Mouse (Mus musculus): ENCODE data around the gene Pmvk. TPM values are rescaled to one million over a fixed set of nuclear protein-coding genes. Genes with fewer than 3 reads are reported as not detected.

The Pmvk gene
- polyA plus RNA-seq, 1 experiment from 2014 or later, result 117 TPM

DNA sequence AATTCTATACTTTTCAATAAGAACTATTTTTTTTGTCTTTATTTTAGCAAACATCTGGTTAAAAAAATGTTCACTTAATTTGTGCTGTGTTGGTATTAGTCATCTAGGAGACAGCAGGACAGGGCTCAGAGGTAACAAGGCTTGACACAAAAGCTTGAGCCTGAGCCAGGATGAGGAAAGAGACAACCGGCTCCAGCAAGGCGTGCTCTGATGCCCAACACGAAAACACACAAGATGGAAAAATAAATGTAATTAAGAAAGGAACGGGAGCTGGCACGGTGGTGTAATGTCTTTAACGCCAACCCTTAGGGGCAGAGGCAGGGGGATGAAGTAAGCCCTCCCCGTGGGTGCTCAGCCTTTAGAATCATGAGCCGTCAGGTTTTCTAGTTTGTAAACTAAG, 31.8 kb downstream of the Pmvk start:
- no peaks in the 10 kb centered on the region for H3K4me1 ChIP-seq (replicated peaks; ENCODE audit: control insufficient read depth, insufficient read depth, low read length)
- H3K9me3 ChIP-seq (ENCODE audit: control insufficient read depth, low read length), result no peaks in the 10 kb centered on the region
- H3K4me2 ChIP-seq (replicated peaks), result no peak overlapping the region
- DNase-seq (ENCODE audit: low spot score), result no peak
- no peak overlapping the region for H3K27ac ChIP-seq
- H3K9ac ChIP-seq, result no peak overlapping the region
- no peaks in the 10 kb centered on the region for H3K27me3 ChIP-seq (ENCODE audit: control insufficient read depth, insufficient read depth, low read length)
- 71% methylated on average over 8 of the region's 8 CpGs for WGBS
- H3K4me3 ChIP-seq (replicated peaks; ENCODE audit: low read length), result no peak overlapping the region
- no peaks in the 10 kb centered on the region for H3K36me3 ChIP-seq (replicated peaks; ENCODE audit: control insufficient read depth, insufficient read depth)
- ATAC-seq (ENCODE audit: low FRiP score), result no peak

DNA sequence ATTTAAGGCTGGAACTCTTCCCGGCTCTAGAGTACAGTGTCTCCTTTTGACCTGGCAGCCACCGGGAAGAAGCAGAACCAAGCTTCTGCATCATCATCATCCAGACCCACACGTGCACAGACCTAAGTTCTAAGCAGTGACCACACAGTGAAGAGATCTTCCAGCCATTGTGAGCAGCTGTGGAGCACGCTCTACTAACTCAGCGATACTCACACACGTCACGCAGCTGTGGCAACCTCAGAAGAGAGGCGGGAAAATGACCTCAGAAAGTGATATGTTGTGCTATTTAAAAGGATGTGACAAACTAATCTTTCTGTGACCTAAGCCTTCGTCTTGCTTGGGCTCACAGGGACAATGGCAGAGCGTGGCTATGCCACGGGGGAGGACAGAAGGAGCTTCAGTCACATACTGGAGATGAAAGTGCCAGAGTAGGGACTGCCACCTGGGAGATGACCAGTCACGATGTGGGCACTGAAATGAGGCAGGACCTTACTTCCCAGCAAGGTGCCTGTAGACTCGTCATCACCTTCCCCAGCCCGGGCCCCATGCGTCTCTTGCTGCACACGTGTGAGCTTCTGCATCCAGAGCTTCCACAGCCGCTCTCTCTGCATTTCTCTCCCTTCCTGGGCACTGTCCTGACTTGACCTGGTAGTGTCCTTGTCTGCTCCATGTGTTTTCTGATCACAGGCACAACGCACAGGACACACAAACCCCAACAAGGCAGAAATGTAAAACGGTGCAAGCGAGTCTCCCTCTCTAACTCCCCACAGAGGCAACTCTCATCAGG, 32.8 kb downstream of the Pmvk start:
- no peaks in the 10 kb centered on the region for H3K36me3 ChIP-seq (replicated peaks; ENCODE audit: control insufficient read depth, insufficient read depth)
- no peak overlapping the region for H3K9ac ChIP-seq
- no peaks in the 10 kb centered on the region for H3K4me1 ChIP-seq (replicated peaks; ENCODE audit: control insufficient read depth, insufficient read depth, low read length)
- ATAC-seq (ENCODE audit: low FRiP score), result no peak
- H3K9me3 ChIP-seq (ENCODE audit: control insufficient read depth, low read length), result no peaks in the 10 kb centered on the region
- H3K27me3 ChIP-seq (ENCODE audit: control insufficient read depth, insufficient read depth, low read length), result no peaks in the 10 kb centered on the region
- no peak overlapping the region for H3K4me3 ChIP-seq (replicated peaks; ENCODE audit: low read length)
- DNase-seq (ENCODE audit: low spot score), result no peak
- no peak overlapping the region for H3K27ac ChIP-seq
- H3K4me2 ChIP-seq (replicated peaks), result no peak overlapping the region
- 58% methylated on average over 20 of the region's 20 CpGs for WGBS

DNA sequence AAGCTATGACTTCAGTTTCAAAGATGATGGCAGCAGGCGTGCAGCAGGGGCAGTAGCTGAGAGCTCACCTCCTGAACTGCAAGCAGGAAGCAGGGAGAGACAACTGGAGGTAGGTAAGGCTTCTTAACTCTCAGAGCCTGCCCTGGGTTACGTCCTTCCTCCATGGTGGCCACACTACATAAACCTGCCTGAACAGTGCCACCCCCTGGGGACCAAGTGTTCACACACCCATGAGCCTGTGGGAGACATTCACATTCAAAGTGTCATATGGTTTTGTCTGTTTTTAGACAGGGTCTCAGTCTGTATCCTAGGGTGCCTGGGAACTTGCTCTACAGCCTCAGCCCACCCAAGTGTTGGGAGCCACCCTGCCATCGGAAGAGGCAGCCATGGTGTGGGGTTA, 36.4 kb downstream of the Pmvk start:
- Histone ChIP-seq H3K4me1 (replicated peaks; ENCODE audit: control insufficient read depth, insufficient read depth, low read length) (peaks cover 8% of the 10 kb centered on the region; the same call in 1 of the 2 replicates), H3K27ac (no peak overlapping the region), H3K9me3 (ENCODE audit: control insufficient read depth, low read length) (no peaks in the 10 kb centered on the region), H3K4me3 (replicated peaks; ENCODE audit: low read length) (no peak overlapping the region), H3K36me3 (replicated peaks; ENCODE audit: control insufficient read depth, insufficient read depth) (no peaks in the 10 kb centered on the region), H3K27me3 (ENCODE audit: control insufficient read depth, insufficient read depth, low read length) (no peaks in the 10 kb centered on the region), H3K4me2 (replicated peaks) (no peak overlapping the region), H3K9ac (no peak overlapping the region)
- ATAC-seq (ENCODE audit: low FRiP score) (no peak), DNase-seq (ENCODE audit: low spot score) (no peak)
- WGBS, result 92% methylated on average over 3 of the region's 3 CpGs

DNA sequence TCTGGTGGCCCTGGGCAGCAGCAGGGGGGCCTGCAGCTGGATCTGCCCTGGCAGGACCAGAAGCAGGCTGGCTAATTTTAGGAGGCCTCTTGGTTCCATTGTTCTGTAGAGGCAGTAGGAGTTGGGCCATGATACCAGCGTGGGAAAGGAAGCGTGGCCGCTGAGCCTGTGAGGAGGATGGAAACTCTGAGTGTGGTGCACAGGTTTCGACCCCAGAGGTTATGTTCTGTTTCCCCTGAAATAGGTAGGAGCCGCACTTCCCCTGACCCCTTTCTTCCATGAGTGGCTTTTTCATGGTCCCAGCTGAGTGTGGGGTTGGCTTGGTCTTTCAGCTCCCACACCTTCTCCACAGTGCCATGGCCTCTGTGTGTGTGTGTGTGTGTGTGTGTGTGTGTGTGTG, 37.2 kb downstream of the Pmvk start:
- WGBS, result 84% methylated on average over 5 of the region's 5 CpGs
- DNase-seq (ENCODE audit: low spot score) (no peak), ATAC-seq (ENCODE audit: low FRiP score) (no peak)
- Histone ChIP-seq H3K27me3 (ENCODE audit: control insufficient read depth, insufficient read depth, low read length) (no peaks in the 10 kb centered on the region), H3K9me3 (ENCODE audit: control insufficient read depth, low read length) (no peaks in the 10 kb centered on the region), H3K36me3 (replicated peaks; ENCODE audit: control insufficient read depth, insufficient read depth) (no peaks in the 10 kb centered on the region), H3K9ac (no peak overlapping the region), H3K4me1 (replicated peaks; ENCODE audit: control insufficient read depth, insufficient read depth, low read length) (peaks cover 8% of the 10 kb centered on the region; the same call in 1 of the 2 replicates), H3K4me3 (replicated peaks; ENCODE audit: low read length) (no peak overlapping the region), H3K4me2 (replicated peaks) (no peak overlapping the region), H3K27ac (no peak overlapping the region)

DNA sequence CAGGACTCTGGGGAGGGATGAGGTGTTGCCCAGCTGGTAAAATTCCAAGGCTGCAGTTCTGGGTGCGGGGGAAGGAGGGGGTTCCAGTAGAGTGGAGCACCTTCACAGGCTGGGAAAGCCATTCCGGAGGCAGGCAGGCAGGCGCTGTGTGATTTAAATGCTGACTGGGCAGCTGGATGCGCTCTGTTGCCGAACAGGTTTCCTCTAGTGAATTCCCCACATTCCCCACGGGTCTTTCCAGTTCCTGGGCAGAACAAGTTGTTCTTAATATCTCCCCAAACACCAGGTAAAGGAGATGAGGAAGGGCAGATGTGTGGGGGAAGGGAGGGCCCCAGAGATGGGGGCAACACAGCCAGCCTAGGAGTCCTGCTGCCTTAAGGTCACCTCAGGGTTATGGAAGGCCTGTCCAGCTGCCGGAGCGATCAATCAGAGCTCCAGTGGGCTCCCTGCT, 38.4 kb downstream of the Pmvk start:
- ATAC-seq (ENCODE audit: low FRiP score) (no peak), DNase-seq (ENCODE audit: low spot score) (no peak)
- no peaks in the 10 kb centered on the region for H3K9me3 ChIP-seq (ENCODE audit: control insufficient read depth, low read length)
- no peak overlapping the region for H3K9ac ChIP-seq
- 36% methylated on average over 8 of the region's 8 CpGs for WGBS
- no peak overlapping the region; the same call in 1 of the 2 replicates for H3K27ac ChIP-seq
- H3K4me2 ChIP-seq (replicated peaks), result no peak overlapping the region
- peaks cover 8% of the 10 kb centered on the region; the same call in 1 of the 2 replicates for H3K4me1 ChIP-seq (replicated peaks; ENCODE audit: control insufficient read depth, insufficient read depth, low read length)
- no peak overlapping the region for H3K4me3 ChIP-seq (replicated peaks; ENCODE audit: low read length)
- no peaks in the 10 kb centered on the region for H3K27me3 ChIP-seq (ENCODE audit: control insufficient read depth, insufficient read depth, low read length)
- no peaks in the 10 kb centered on the region for H3K36me3 ChIP-seq (replicated peaks; ENCODE audit: control insufficient read depth, insufficient read depth)

DNA sequence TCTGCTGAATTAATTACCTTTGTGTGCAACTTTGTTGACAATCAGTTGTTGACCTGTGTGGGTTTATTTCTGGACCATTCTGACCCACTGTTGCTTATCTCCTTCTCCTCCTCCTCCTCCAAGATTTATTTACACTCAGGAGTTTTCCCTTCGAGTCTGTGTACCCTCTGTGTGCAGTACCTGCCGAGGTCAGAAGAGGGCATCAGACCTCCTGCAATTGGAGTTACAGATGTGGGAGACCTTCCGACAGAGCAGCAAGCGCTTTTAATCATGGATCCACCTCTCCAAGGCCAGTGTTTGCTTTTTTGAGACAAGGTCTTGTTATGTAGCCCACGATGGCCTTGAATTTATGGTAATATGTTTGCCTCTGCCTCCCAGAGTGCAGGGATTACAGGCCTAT, 40.3 kb downstream of the Pmvk start:
- H3K36me3 ChIP-seq (replicated peaks; ENCODE audit: control insufficient read depth, insufficient read depth), result no peaks in the 10 kb centered on the region
- WGBS, result 87% methylated on average over 5 of the region's 5 CpGs

DNA sequence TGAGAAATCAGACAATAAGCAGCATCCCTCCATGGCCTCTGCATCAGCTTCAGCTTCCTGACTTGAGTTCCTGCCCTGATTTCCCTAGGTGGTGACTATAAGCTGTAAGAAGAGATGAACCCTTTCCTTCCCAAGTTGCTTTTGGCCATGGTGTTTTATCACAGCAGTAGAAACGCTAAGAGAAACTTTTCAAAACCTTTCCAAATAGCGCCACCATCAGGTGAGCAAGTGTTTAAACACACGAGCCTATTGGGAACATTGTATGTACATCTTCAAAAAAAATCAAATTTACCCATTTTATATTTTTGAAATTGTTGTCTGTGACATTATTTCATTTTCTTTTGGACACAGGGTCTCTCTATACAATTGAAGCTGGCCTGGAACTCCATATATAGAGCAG, 42.0 kb downstream of the Pmvk start:
- no peaks in the 10 kb centered on the region for H3K36me3 ChIP-seq (replicated peaks; ENCODE audit: control insufficient read depth, insufficient read depth)
- no peak for ATAC-seq (ENCODE audit: low FRiP score)
- DNase-seq (ENCODE audit: low spot score), result no peak
- H3K9me3 ChIP-seq (ENCODE audit: control insufficient read depth, low read length), result no peaks in the 10 kb centered on the region
- peaks cover 8% of the 10 kb centered on the region; the same call in 1 of the 2 replicates for H3K4me1 ChIP-seq (replicated peaks; ENCODE audit: control insufficient read depth, insufficient read depth, low read length)
- no peak overlapping the region for H3K9ac ChIP-seq
- no peaks in the 10 kb centered on the region for H3K27me3 ChIP-seq (ENCODE audit: control insufficient read depth, insufficient read depth, low read length)
- no peak overlapping the region for H3K4me2 ChIP-seq (replicated peaks)
- H3K4me3 ChIP-seq (replicated peaks; ENCODE audit: low read length), result no peak overlapping the region
- WGBS, result 72% methylated on average over 3 of the region's 3 CpGs
- H3K27ac ChIP-seq, result no peak overlapping the region

More for the DNA sequence above, 40.3 kb downstream of the Pmvk start:
- no peaks in the 10 kb centered on the region for H3K27me3 ChIP-seq (ENCODE audit: control insufficient read depth, insufficient read depth, low read length)
- ATAC-seq (ENCODE audit: low FRiP score), result no peak
- no peak overlapping the region for H3K4me3 ChIP-seq (replicated peaks; ENCODE audit: low read length)
- no peak for DNase-seq (ENCODE audit: low spot score)
- H3K4me1 ChIP-seq (replicated peaks; ENCODE audit: control insufficient read depth, insufficient read depth, low read length), result peaks cover 8% of the 10 kb centered on the region; the same call in 1 of the 2 replicates
- no peak overlapping the region for H3K4me2 ChIP-seq (replicated peaks)
- H3K9me3 ChIP-seq (ENCODE audit: control insufficient read depth, low read length), result no peaks in the 10 kb centered on the region
- H3K27ac ChIP-seq, result no peak overlapping the region
- no peak overlapping the region for H3K9ac ChIP-seq

DNA sequence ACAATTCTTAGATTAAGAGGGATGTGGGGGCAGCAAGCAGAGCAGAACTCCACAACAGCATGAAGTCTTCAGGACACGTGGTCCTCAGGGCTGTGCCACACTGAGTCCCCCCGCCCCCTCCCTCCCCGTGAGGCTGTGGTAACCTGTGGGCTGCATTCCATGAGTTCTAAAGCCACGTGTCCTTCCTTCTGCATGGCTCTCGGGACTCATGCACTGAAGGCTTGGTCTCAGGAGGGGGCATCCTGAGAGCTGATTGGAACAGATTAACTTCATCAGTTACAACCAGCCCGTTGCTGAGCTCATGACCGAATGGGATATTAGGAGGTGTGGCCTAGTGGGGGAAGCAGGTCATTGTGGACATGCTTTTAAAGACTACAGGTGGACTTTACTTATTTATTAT, 45.4 kb downstream of the Pmvk start:
- no peak for ATAC-seq (ENCODE audit: low FRiP score)
- H3K4me1 ChIP-seq (replicated peaks; ENCODE audit: control insufficient read depth, insufficient read depth, low read length), result no peaks in the 10 kb centered on the region
- H3K36me3 ChIP-seq (replicated peaks; ENCODE audit: control insufficient read depth, insufficient read depth), result no peaks in the 10 kb centered on the region
- DNase-seq (ENCODE audit: low spot score), result no peak
- no peaks in the 10 kb centered on the region for H3K27me3 ChIP-seq (ENCODE audit: control insufficient read depth, insufficient read depth, low read length)
- no peaks in the 10 kb centered on the region for H3K9me3 ChIP-seq (ENCODE audit: control insufficient read depth, low read length)
- no peak overlapping the region for H3K4me2 ChIP-seq (replicated peaks)
- no peak overlapping the region for H3K27ac ChIP-seq
- no peak overlapping the region for H3K4me3 ChIP-seq (replicated peaks; ENCODE audit: low read length)
- H3K9ac ChIP-seq, result no peak overlapping the region
- WGBS, result 53% methylated on average over 7 of the region's 7 CpGs

DNA sequence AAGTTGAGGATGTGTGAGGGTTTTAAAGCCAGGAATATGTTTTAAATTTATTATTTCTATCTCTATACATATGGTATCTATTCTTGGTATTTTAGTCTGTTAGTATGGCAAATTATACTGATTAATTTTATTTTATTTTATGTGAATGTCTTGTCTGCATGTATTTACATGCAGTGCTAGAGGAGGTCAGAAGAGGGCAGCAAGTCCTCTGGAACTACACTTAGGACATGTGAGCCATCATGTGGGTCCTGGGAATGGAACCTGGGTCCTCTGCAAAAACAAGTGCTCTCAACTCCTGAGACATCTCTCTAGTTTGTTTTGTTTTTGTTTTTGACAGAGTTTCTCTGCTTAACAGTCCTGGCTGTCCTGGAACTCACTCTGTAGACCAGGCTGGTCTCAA, 47.1 kb downstream of the Pmvk start:
- no peak overlapping the region for H3K4me3 ChIP-seq (replicated peaks; ENCODE audit: low read length)
- no peaks in the 10 kb centered on the region for H3K9me3 ChIP-seq (ENCODE audit: control insufficient read depth, low read length)
- H3K27ac ChIP-seq, result no peak overlapping the region
- no peak overlapping the region for H3K4me2 ChIP-seq (replicated peaks)
- no peaks in the 10 kb centered on the region for H3K27me3 ChIP-seq (ENCODE audit: control insufficient read depth, insufficient read depth, low read length)
- ATAC-seq (ENCODE audit: low FRiP score), result no peak
- DNase-seq (ENCODE audit: low spot score), result no peak
- no peaks in the 10 kb centered on the region for H3K36me3 ChIP-seq (replicated peaks; ENCODE audit: control insufficient read depth, insufficient read depth)
- H3K9ac ChIP-seq, result no peak overlapping the region
- H3K4me1 ChIP-seq (replicated peaks; ENCODE audit: control insufficient read depth, insufficient read depth, low read length), result no peaks in the 10 kb centered on the region

Data from hindbrain, embryonic 14.5 days (tissue).